Mouse (Mus musculus): ENCODE results near the gene Myo18a. TPM values are rescaled to one million over a fixed set of nuclear protein-coding genes. Genes with fewer than 3 reads are reported as not detected.

Myo18a gene
- polyA plus RNA-seq, 1 experiment from 2014 or later, result 54.4 TPM

DNA sequence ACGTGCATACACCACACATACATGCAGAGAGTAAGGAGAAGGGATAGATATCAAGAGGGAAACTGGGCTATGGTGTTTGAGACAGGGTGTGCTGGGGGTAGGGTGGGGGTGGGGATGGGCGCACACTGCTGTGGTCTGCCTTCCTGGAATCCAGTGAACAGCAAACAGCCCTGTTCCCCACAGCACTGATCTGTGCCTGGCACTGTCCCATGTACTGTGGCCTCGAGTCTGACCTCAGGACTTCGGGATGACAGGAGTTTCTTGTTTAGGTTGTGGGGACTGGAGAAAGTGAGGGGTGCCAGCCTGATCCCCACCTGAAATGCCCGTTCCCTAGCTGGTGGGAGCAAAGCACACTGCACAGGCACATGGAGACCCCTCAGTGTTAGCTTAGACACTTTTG is 24.7 kb downstream of the Myo18a start, which contains the start of gene Gm10277:
Gene Gm10277, minus strand, starts transcription at position 41 of the 400 bp plus-strand sequence.
- 85% methylated on average over 5 of the region's 5 CpGs for WGBS
- Histone ChIP-seq H3K36me3 (no peaks in the 10 kb centered on the region), H3K4me1 (replicated peaks) (peaks cover 69% of the 10 kb centered on the region), H3K4me3 (replicated peaks) (no peak within 1 kb of the TSS), H3K4me2 (replicated peaks) (no peak within 1 kb of the TSS), H3K27me3 (no peaks in the 10 kb centered on the region), H3K9me3 (no peaks in the 10 kb centered on the region), H3K27ac (peak within 1 kb of the TSS; percentile 72; the same call in 1 of the 2 replicates), H3K9ac (replicated peaks) (0 out of 2 replicates have a peak within 1 kb of the TSS, but pooled peaks have one; percentile 11)
- no peak for ATAC-seq

DNA sequence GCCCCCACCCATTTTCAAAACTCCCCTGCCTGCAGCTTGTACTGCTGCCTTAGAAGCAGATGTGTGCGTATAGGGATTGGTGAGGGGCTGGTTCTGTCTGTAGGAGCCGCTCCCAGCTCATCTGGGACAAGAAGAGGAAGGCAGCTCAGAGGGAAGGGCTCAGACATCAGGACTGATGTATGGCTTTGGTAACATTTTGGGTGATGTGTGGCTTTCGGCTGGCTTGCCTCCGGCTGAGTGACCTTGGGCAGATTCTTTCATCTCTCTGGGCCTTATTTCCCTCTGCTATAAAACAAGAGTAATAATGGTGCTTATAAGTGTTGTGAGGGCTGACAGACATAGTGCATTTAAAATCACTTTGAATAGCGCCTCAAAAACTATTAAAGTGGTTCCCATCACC is 26.5 kb downstream of the Myo18a start:
- WGBS, result 94% methylated on average over 5 of the region's 5 CpGs
- Histone ChIP-seq H3K27me3 (no peaks in the 10 kb centered on the region), H3K4me1 (replicated peaks) (peaks cover 64% of the 10 kb centered on the region), H3K36me3 (no peaks in the 10 kb centered on the region), H3K4me2 (replicated peaks) (no peak overlapping the region), H3K9ac (replicated peaks) (no peak overlapping the region), H3K4me3 (replicated peaks) (no peak overlapping the region), H3K27ac (no peak overlapping the region), H3K9me3 (no peaks in the 10 kb centered on the region)
- no peak for ATAC-seq

DNA sequence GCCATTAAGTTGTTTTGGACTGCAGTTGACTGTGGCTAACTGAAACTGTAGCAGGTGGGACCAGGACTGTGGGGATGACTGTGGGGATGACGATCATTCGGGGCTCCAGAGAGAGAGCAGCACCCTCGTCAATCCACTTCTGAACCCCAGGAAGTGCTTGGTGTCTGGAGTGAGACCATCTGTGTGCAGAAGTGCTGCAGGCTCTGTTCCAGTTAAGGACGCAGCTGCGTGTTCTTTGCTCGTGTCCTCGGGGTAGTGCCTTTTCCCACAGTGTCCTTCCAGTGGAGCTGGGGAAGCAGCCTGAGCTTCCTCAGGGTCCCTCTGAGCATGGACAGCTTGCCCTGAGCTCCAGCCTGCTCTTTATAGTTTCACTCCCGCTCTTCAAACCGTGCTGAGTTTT is 27.2 kb downstream of the Myo18a start:
- H3K4me1 ChIP-seq (replicated peaks), result peaks cover 56% of the 10 kb centered on the region
- ATAC-seq, result no peak
- 57% methylated on average over 9 of the region's 9 CpGs for WGBS

DNA sequence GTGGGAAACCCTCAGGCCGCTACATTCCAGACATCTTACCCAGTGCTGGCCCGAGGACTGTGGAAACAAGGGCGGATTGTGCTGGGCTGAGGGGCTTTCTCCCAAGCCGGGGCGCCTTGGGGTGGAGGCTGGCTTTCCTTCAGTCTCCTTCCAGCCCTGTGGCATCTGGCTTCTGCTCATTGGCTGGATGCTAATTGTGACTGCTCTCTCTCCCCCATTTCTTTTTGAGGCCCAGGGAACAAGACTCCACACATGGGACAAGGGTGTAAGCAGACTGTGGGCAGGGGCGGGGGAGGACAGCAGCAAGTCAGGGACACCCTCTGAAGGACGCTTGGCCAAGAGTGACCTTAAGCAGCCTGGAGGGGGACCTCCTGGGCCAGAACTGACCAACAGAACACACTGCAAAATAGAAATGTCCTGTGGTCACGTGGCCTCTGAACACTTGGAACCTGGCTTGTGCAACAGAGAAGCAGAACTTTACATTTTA is 28.2 kb downstream of the Myo18a start:
- WGBS, result 33% methylated on average over 8 of the region's 8 CpGs
- Histone ChIP-seq H3K36me3 (no peaks in the 10 kb centered on the region), H3K9ac (replicated peaks) (peak overlapping the region; percentile 33; the same call in 1 of the 2 replicates), H3K4me1 (replicated peaks) (peaks cover 46% of the 10 kb centered on the region), H3K4me3 (replicated peaks) (no peak overlapping the region), H3K4me2 (replicated peaks) (no peak overlapping the region), H3K27me3 (no peaks in the 10 kb centered on the region), H3K9me3 (no peaks in the 10 kb centered on the region), H3K27ac (peak overlapping the region; percentile 69)
- ATAC-seq, result 0 out of 2 replicates have a peak, but pooled peaks have one; percentile 38

More for the DNA sequence above, 27.2 kb downstream of the Myo18a start:
- no peaks in the 10 kb centered on the region for H3K9me3 ChIP-seq
- H3K36me3 ChIP-seq, result no peaks in the 10 kb centered on the region
- H3K4me3 ChIP-seq (replicated peaks), result no peak overlapping the region
- H3K9ac ChIP-seq (replicated peaks), result 0 out of 2 replicates have a peak overlapping the region, but pooled peaks have one; percentile 24
- H3K27ac ChIP-seq, result peak overlapping the region; percentile 51
- no peaks in the 10 kb centered on the region for H3K27me3 ChIP-seq
- H3K4me2 ChIP-seq (replicated peaks), result no peak overlapping the region

DNA sequence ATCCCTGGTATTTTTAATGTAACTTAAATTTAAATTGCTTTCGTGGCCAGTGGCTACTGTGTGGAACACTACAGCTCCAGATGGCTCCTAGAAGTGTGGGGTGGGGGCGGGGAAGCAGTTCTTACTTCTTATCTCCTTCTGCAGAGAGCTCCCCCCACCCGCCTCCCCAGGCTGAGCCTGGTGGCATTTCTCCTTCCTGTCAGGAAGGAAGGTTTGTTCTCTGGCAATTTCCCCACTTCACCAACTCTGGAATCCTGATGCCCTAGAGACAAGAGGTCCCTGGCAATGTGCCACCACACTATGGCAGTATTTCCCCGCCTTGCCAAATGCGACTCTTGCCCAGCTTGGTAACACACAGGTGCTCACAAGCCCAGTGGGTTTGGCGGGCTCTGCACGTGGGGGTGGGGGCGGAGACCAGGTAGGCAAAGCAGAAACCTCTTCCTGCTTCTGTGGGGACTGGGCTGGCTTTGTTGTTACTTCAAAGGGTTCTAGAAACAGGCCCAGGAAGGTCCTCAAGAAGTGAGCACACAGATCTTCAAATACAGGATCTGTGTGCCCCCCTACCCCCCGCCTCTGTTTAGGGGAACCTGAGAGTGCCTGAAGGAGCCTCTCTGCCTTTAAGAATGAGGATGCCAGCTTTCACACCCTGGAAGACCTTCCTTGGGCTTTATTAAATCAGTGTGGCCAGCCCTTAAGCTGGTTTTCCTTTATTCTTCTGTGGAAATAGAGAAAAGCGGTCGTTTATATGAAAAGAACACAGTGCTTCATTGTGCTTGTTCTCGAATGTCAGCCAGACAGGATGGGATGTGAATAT is 28.9 kb downstream of the Myo18a start:
- Histone ChIP-seq H3K27ac (peak overlapping the region; percentile 69), H3K4me1 (replicated peaks) (peaks cover 42% of the 10 kb centered on the region), H3K9ac (replicated peaks) (no peak overlapping the region), H3K4me2 (replicated peaks) (no peak overlapping the region), H3K36me3 (no peaks in the 10 kb centered on the region), H3K4me3 (replicated peaks) (no peak overlapping the region), H3K27me3 (no peaks in the 10 kb centered on the region), H3K9me3 (no peaks in the 10 kb centered on the region)
- WGBS, result 63% methylated on average over 12 of the region's 12 CpGs
- ATAC-seq, result no peak

DNA sequence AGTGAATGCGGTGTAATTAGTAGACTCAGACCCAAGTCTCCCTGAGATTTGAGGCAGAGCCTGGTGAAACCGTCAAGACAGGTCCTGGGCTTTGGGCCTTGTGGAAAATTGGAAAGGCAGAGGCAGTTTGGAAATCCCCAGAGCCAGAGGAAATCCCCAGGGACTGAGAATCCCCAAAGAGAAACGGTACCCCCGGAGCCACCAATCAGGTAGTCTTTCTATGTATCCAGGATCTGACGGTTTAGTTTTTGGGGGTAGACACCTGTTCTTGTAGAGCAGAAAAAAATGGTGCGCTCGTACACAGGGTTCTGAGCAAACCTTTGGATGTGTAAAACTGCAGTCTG is 29.5 kb downstream of the Myo18a start:
- Histone ChIP-seq H3K9me3 (no peaks in the 10 kb centered on the region), H3K27ac (peak overlapping the region; percentile 69), H3K4me2 (replicated peaks) (peak overlapping the region; percentile 62; the same call in 1 of the 2 replicates), H3K9ac (replicated peaks) (0 out of 2 replicates have a peak overlapping the region, but pooled peaks have one; percentile 57), H3K4me3 (replicated peaks) (no peak overlapping the region), H3K4me1 (replicated peaks) (peaks cover 42% of the 10 kb centered on the region), H3K27me3 (no peaks in the 10 kb centered on the region), H3K36me3 (no peaks in the 10 kb centered on the region)
- WGBS, result 75% methylated on average over 7 of the region's 7 CpGs
- ATAC-seq, result no peak

DNA sequence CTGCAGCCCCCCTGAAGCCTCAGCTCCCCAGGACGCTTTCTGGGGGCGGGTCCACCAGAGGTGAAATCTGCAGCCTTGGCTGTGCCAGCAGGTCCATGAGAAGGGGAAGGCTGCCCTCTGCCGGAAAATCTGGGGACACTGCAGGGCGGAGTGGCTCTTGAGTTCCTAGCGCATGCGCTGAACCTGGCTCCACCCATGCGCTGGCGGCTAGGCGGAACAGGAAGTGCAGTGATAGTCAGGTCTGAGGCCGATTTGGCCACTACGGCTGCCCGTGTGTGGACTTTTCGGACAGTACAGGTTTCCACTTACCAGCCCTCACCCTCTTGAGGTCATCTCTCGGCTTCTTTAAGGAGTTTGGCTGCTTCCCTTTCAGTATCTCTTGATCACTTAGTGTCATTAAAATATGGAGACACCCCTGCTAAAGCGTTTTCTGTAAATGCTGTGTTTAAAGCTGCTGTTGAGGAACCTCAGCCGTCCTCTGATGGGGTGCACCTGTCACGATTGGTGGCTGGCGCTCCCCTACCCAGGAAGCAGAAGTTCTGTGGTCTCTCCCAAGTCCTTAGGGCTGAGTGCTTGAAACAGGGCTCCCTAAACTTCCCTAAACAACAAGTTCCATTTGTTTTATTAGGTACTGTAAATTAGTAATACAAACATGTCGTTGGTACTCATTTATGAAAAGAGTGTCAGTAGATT is 30.3 kb downstream of the Myo18a start:
- Histone ChIP-seq H3K27ac (no peak overlapping the region), H3K9ac (replicated peaks) (peak overlapping the region; percentile 57), H3K4me1 (replicated peaks) (peaks cover 42% of the 10 kb centered on the region), H3K27me3 (no peaks in the 10 kb centered on the region), H3K4me3 (replicated peaks) (peak overlapping the region; percentile 38), H3K36me3 (no peaks in the 10 kb centered on the region), H3K9me3 (no peaks in the 10 kb centered on the region), H3K4me2 (replicated peaks) (peak overlapping the region; percentile 62)
- peak; percentile 90 for ATAC-seq
- 4% methylated on average over 19 of the region's 19 CpGs for WGBS

DNA sequence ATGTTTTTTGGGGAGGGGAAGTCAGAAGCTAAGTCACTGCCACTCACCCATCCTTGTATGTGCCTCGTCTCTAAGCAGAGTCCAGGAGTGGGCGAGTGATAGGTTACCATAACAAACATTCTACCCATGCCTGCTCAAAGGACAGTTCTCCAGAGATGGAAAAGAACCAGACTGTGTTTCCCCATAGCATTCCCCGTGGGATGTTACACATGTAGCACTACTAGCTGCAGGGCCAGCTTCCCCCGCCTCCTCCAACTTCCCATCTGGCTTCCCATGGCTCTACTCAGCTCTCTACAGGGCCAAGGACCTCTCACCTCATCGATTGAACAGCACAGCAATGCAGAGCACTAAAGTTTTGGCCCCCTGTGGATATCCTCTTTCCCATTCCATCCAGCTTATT is 32.2 kb downstream of the Myo18a start:
- no peaks in the 10 kb centered on the region for H3K36me3 ChIP-seq
- H3K27me3 ChIP-seq, result no peaks in the 10 kb centered on the region
- H3K4me2 ChIP-seq (replicated peaks), result no peak overlapping the region
- H3K4me3 ChIP-seq (replicated peaks), result no peak overlapping the region
- 81% methylated on average over 5 of the region's 5 CpGs for WGBS
- H3K9me3 ChIP-seq, result no peaks in the 10 kb centered on the region
- no peak for ATAC-seq
- H3K4me1 ChIP-seq (replicated peaks), result peaks cover 38% of the 10 kb centered on the region
- H3K9ac ChIP-seq (replicated peaks), result no peak overlapping the region
- no peak overlapping the region for H3K27ac ChIP-seq

DNA sequence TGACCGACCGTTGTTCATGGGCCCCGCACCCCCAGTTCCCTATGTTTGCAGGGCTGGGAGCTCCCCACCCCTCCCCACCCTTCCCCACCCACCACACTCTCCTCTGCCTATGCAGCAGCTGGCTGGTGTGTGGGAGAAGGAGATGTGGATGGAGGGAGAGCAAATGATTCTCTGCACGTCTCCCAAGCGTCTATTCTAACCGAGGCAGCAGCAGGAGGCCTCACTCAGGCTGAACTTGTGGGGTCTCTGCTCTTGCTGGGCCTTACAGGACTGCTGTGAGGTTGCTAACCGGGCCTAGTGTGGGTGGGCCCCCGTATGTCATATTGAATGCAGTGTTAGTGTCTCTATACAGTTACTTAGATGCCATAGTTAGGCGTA is 37.4 kb downstream of the Myo18a start:
- no peaks in the 10 kb centered on the region for H3K36me3 ChIP-seq
- WGBS, result 77% methylated on average over 9 of the region's 9 CpGs
- no peaks in the 10 kb centered on the region for H3K27me3 ChIP-seq
- no peak overlapping the region for H3K4me2 ChIP-seq (replicated peaks)
- H3K4me1 ChIP-seq (replicated peaks), result peaks cover 23% of the 10 kb centered on the region
- H3K27ac ChIP-seq, result peak overlapping the region; percentile 47
- H3K4me3 ChIP-seq (replicated peaks), result no peak overlapping the region
- no peaks in the 10 kb centered on the region for H3K9me3 ChIP-seq
- no peak for ATAC-seq
- H3K9ac ChIP-seq (replicated peaks), result peak overlapping the region; percentile 14; the same call in 1 of the 2 replicates

DNA sequence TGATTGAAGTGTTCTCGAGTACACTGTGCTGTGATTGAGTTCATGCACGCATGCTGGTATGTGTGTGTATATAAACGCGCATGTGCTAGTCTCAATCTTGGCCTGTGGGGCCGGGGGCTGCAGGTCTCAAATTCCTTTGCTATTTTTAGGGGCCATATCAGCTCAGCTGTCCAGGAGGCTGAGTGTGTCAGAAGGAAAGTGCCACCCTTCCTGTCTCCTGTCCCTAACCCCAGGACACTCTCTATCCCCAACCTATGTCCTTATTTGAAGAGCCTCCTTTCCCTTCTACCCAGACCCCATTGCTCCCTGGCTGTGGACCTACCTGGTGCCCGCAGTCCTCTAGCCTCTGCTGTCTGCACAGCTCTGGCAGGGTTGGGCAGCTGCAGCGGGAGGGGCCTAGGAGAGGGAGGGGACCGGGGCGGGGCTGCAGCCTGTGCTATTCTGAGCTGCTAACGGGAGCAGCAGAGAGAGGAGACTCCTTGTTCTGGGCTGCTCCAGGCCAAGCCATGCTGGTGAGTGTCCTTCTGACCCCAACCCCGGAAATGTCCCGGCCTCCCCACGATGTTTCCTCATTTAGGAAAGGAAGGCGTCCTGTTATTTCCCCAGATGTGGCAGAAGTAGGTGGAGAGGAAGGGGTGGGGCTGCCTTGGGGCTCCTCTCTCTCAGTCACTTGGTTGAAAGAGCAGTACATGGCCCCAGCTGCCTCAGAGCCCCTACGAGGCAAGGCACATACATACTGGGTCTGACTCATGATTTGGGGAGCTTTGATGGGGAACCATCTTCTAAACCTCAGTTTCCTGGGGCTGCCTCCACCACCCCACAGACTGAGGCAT is 38.0 kb downstream of the Myo18a start:
- peaks cover 25% of the 10 kb centered on the region for H3K4me1 ChIP-seq (replicated peaks)
- ATAC-seq, result peak; percentile 48; the same call in 1 of the 2 replicates
- 39% methylated on average over 15 of the region's 15 CpGs for WGBS
- H3K36me3 ChIP-seq, result no peaks in the 10 kb centered on the region
- no peaks in the 10 kb centered on the region for H3K9me3 ChIP-seq
- no peak overlapping the region for H3K4me2 ChIP-seq (replicated peaks)
- no peak overlapping the region for H3K27ac ChIP-seq
- no peaks in the 10 kb centered on the region for H3K27me3 ChIP-seq
- no peak overlapping the region for H3K4me3 ChIP-seq (replicated peaks)
- H3K9ac ChIP-seq (replicated peaks), result peak overlapping the region; percentile 14; the same call in 1 of the 2 replicates

DNA sequence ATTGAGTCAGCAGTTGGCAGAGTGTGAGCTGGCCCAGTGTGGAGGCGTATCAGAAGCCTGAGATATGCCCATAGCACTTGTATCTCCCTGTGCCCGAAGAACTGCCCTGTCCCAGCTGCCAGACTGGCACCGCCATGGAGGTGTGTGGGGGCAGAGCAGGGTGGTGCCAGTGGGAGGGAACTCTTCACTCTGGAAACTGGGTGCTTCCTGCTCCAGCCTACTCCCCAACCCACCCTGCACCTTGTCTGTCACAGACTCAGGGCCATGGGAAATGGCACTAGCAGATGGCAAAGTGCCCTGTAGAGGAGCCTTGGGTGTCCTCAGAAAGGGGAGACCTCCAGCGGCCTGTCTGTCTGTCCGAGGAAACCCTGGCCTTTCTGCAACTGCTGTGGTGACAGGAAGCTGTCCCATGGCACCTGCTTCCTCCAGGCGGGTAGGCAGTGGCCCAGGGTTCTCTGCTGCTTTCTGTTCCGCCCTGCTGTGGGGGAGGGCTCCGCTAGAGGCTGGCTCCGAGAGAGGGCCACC is 39.4 kb downstream of the Myo18a start:
- Histone ChIP-seq H3K27me3 (no peaks in the 10 kb centered on the region), H3K36me3 (no peaks in the 10 kb centered on the region), H3K9ac (replicated peaks) (no peak overlapping the region), H3K4me3 (replicated peaks) (no peak overlapping the region), H3K4me1 (replicated peaks) (peaks cover 34% of the 10 kb centered on the region), H3K9me3 (no peaks in the 10 kb centered on the region), H3K27ac (no peak overlapping the region), H3K4me2 (replicated peaks) (no peak overlapping the region)
- WGBS, result 75% methylated on average over 9 of the region's 9 CpGs
- no peak for ATAC-seq
